9 mouse cellular contexts compared by ENCODE assay signal in the genomic region with DNA sequence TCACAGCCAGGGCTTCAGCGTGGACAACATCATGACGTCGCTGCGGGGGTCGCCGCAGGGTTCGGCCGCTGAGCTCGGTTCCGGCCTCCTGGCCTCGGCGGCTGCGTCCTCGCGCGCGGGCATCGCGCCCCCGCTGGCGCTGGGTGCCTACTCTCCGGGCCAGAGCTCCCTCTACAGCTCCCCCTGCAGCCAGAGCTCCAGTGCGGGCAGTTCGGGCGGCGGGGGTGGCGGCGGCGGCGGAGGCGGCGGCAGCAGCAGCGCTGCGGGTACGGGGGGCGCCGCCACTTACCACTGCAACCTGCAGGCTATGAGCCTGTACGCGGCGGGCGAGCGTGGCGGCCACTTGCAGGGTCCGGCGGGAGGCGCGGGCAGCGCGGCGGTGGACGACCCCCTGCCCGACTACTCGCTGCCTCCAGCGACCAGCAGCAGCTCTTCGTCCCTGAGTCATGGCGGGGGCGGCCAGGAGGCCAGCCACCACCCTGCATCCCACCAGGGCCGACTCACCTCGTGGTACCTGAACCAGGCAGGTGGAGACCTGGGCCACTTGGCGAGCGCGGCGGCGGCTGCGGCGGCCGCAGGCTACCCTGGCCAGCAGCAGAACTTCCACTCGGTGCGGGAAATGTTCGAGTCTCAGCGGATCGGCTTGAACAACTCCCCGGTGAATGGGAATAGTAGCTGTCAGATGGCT. TPM values are rescaled to one million over a fixed set of nuclear protein-coding genes. Genes with fewer than 3 reads are reported as not detected.
DNase-seq lines count a peak whose midpoint lies in the region; ATAC-seq and TF ChIP-seq lines count a peak whose summit lies in the region.
"Had no signal": no experiment of that assay in that cellular context is flagged by ENCODE, and none has a peak within 500 bp of the region (broad histone marks: within the 10 kb centered on the region; RNA-seq: fewer than 3 reads in every experiment).

No protein-coding gene starts in this region.

- peak overlapping the region; percentile 99 for H3K4me2 ChIP-seq in stomach, embryonic 15.5 days

- no peak for ATAC-seq in stomach, embryonic 15.5 days (ENCODE audit: insufficient read depth, low FRiP score, low read depth)
- ATAC-seq: Patski had no signal

- H3K4me1 ChIP-seq in kidney, adult 2 months (ENCODE audit: control insufficient read depth, insufficient read depth, low read length): no peaks in the 10 kb centered on the region
- H3K4me1 ChIP-seq in stomach, embryonic 15.5 days: peaks cover 34% of the 10 kb centered on the region

- peak; percentile 96 for DNase-seq in heart, adult 11 months
- no peak for DNase-seq in heart, adult 8-10 months (ENCODE audit: low spot score)
- DNase-seq in adrenal gland, adult 8-10 months: peak; percentile 37
- DNase-seq in gastrocnemius, postnatal 25 days: peak; percentile 21
- DNase-seq in kidney, adult 2 months: peak; percentile 59
- peak; percentile 41 for DNase-seq in lung, postnatal 14 days
- no peak for DNase-seq in layer of hippocampus, adult 8-10 months (ENCODE audit: low spot score in 2 of 2)

- H3K9ac ChIP-seq in stomach, embryonic 15.5 days: 0 out of 2 replicates have a peak overlapping the region, but pooled peaks have one; percentile 22

- no peaks in the 10 kb centered on the region for H3K9me3 ChIP-seq in stomach, embryonic 15.5 days

- TF ChIP-seq POLR2A in kidney, adult 2 months (IDR thresholded peaks at IDR 0.05; ENCODE audit: low read depth, low read length): no peak

- under 1% methylated on average over 71 of the region's 73 CpGs for WGBS in kidney, adult 2 months
- WGBS in stomach, embryonic 15.5 days: 1% methylated on average over 73 of the region's 73 CpGs

- peak overlapping the region; percentile 75 for H3K4me3 ChIP-seq in kidney, adult 2 months (ENCODE audit: insufficient read depth, low read depth, low read length)
- H3K4me3 ChIP-seq in stomach, embryonic 15.5 days (replicated peaks): peak overlapping the region; percentile 56

- no peak for TF ChIP-seq CTCF in kidney, adult 2 months (conservative IDR thresholded peaks at IDR 0.05; ENCODE audit: insufficient read depth, insufficient read length, low read depth, low read length)

- H3K36me3 ChIP-seq in kidney, adult 2 months (ENCODE audit: control insufficient read depth, insufficient read depth, low read length): no peaks in the 10 kb centered on the region
- H3K36me3 ChIP-seq in stomach, embryonic 15.5 days: no peaks in the 10 kb centered on the region

- peak overlapping the region; percentile 24; the same call in 1 of the 2 replicates for H3K27ac ChIP-seq in kidney, adult 2 months (ENCODE audit: insufficient read depth, low read depth, low read length)
- no peak overlapping the region for H3K27ac ChIP-seq in stomach, embryonic 15.5 days

- peaks cover 5% of the 10 kb centered on the region; the same call in 1 of the 2 replicates for H3K27me3 ChIP-seq in kidney, adult 2 months (replicated peaks; ENCODE audit: control insufficient read depth, insufficient read depth, low read length)
- peaks cover 72% of the 10 kb centered on the region for H3K27me3 ChIP-seq in stomach, embryonic 15.5 days (replicated peaks)
- H3K27me3 ChIP-seq: Patski had no signal

RNA-seq across cellular contexts. Expression of a gene that starts 1.8 kb away (rescaled TPM):
- total RNA-seq in heart, adult 8-10 months (2022): 1 to 10 TPM; 4.4 to 6.1 (median 4.9) TPM
- total RNA-seq in adrenal gland, adult 8-10 months (2022): 1 to 10 TPM; 4.8 to 9.0 (median 7.3) TPM
- 1 to 10 TPM in 1 of 2 experiments, under 1 TPM in 1; 0.84 to 1.3 TPM for total RNA-seq in gastrocnemius, postnatal 25 days (2021)
- polyA plus RNA-seq in kidney, adult 2 months (2012; rRNA removed): 3.7 and 5.2 TPM in 2 replicates
- 0.18 and 0.28 TPM in 2 replicates for polyA plus RNA-seq in stomach, embryonic 15.5 days (2015; fragmentation: Nextera tagmentation; extraction: Ambion mirVana)
- 1 to 10 TPM; 4.1 to 5.0 (median 4.7) TPM for total RNA-seq in layer of hippocampus, adult 8-10 months (2022)

Comparison
In these comparisons a context has a peak if more than half of its experiments do, and no peak if none do; other contexts are left out.
1. DNase-seq: peak in heart, adult 11 months (single experiment), adrenal gland, adult 8-10 months (single experiment), gastrocnemius, postnatal 25 days (single experiment), kidney, adult 2 months (single experiment) and lung, postnatal 14 days (single experiment); none in heart, adult 8-10 months (single experiment) and layer of hippocampus, adult 8-10 months (0 of 2).